Mouse (Mus musculus) bone marrow, adult 2 months (tissue): ENCODE results near the gene Stx4a. TPM values are rescaled to one million over a fixed set of nuclear protein-coding genes. Genes with fewer than 3 reads are reported as not detected.
"Not testable (repeated sequence)": the region's sequence is repeated elsewhere in the genome, so short reads cannot be mapped to it uniquely, and the experiment has no call there.

ENCODE experiments used
- H3K27ac ChIP-seq: fragments of 200-500 bp; 2 replicates; pipeline ENCODE4 v1.5.1; 2012; ENCODE audit warnings: low read depth, mild to moderate bottlenecking, control low read depth, inconsistent platforms, low read length; ENCODE audit not compliant: control insufficient read depth, poor library complexity, insufficient read depth
- H3K4me1 ChIP-seq: fragments of 200-500 bp; 2 replicates; pipeline ENCODE4 v1.6.1; 2011; ENCODE audit warnings: low read length; ENCODE audit not compliant: control insufficient read depth, insufficient read depth
- H3K4me3 ChIP-seq: fragments of 200-500 bp; replicated peaks from 2 replicates; pipeline ENCODE3; 2011; ENCODE audit warnings: mild to moderate bottlenecking, low read depth, low read length, control low read depth; ENCODE audit not compliant: control insufficient read depth
- CTCF ChIP-seq: fragments of 200-500 bp; IDR thresholded peaks from 2 replicates; pipeline ENCODE4 v1.5.1; 2011; ENCODE audit warnings: low read length, control low read depth; ENCODE audit not compliant: control insufficient read depth, insufficient read depth
- POLR2A ChIP-seq: fragments of 200-500 bp; IDR thresholded peaks from 2 replicates; pipeline ENCODE4 v1.6.1; 2011; ENCODE audit warnings: low read depth, mild to moderate bottlenecking, control low read depth, low read length, borderline replicate concordance; ENCODE audit not compliant: control insufficient read depth
- WGBS: fragments of 180-500 bp; shearing (Covaris S2); methylation state at CpG from one replicate; pipeline ENCODE4 v1.1.7; 2018; 5-methylcytosine and 5-hydroxymethylcytosine counted together
- polyA plus RNA-seq: library from polyadenylated mRNA; stranded (reverse); fragments of >200 nt; gene quantifications from 2 replicates; pipeline ENCODE4 v1.2.4, GENCODE M21; 2011; ENCODE audit warnings: low replicate concordance; ENCODE audit not compliant: missing spikeins, insufficient read depth, insufficient read length

Stx4a gene
- polyA plus RNA-seq, 1 experiment = 342 TPM

GRCm38 (mm10) chr7:127817053-127817452 lies 7.0 kb upstream of the Stx4a start:
- WGBS = 79% methylated on average over 7 of the region's 7 CpGs
- H3K4me3 ChIP-seq = no peak overlapping the region
- TF ChIP-seq POLR2A = no peak
- H3K4me1 ChIP-seq = no peaks in the 10 kb centered on the region
- no peak overlapping the region for H3K27ac ChIP-seq

GRCm38 (mm10) chr7:127817776-127818175 lies 6.3 kb upstream of the Stx4a start:
- 73% methylated on average over 5 of the region's 5 CpGs for whole genome bisulfite sequencing

GRCm38 (mm10) chr7:127820836-127821509 lies 3.1 kb upstream of the Stx4a start:
- Histone ChIP-seq H3K4me1 (no peaks in the 10 kb centered on the region), H3K4me3 (no peak overlapping the region), H3K27ac (no peak overlapping the region)
- WGBS = 19% methylated on average over 13 of the region's 13 CpGs
- TF ChIP-seq CTCF (no peak), POLR2A (no peak)

More at GRCm38 (mm10) chr7:127817776-127818175, 6.3 kb upstream of the Stx4a start:
- no peaks in the 10 kb centered on the region for H3K4me1 ChIP-seq
- TF ChIP-seq CTCF (no peak), POLR2A (no peak)
- H3K4me3 ChIP-seq = no peak overlapping the region
- no peak overlapping the region for H3K27ac ChIP-seq

DNA sequence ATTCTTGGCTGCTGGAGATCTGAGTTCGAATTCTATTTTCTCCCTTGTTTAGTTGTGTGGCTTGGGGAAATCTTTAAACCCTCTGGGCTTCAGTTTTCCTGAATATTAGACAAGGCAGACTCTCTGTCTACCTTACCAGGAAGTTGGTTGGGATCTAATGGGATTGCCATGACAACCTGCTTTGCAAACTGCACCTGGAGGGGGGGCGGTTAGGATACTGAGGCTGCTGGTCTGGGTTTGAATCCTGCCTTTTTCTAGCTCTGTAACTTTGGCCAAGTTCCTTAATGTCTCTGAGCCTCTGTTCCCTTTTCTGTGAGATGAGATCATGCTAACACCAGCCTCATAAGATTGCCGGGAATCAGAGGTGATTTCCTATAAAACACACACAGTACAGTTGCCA lies 1.6 kb upstream of the Stx4a start:
- WGBS = 63% methylated on average over 3 of the region's 3 CpGs
- Histone ChIP-seq H3K4me1 (no peaks in the 10 kb centered on the region), H3K4me3 (no peak overlapping the region), H3K27ac (no peak overlapping the region)
- TF ChIP-seq CTCF = no peak
- TF ChIP-seq POLR2A = no peak

DNA sequence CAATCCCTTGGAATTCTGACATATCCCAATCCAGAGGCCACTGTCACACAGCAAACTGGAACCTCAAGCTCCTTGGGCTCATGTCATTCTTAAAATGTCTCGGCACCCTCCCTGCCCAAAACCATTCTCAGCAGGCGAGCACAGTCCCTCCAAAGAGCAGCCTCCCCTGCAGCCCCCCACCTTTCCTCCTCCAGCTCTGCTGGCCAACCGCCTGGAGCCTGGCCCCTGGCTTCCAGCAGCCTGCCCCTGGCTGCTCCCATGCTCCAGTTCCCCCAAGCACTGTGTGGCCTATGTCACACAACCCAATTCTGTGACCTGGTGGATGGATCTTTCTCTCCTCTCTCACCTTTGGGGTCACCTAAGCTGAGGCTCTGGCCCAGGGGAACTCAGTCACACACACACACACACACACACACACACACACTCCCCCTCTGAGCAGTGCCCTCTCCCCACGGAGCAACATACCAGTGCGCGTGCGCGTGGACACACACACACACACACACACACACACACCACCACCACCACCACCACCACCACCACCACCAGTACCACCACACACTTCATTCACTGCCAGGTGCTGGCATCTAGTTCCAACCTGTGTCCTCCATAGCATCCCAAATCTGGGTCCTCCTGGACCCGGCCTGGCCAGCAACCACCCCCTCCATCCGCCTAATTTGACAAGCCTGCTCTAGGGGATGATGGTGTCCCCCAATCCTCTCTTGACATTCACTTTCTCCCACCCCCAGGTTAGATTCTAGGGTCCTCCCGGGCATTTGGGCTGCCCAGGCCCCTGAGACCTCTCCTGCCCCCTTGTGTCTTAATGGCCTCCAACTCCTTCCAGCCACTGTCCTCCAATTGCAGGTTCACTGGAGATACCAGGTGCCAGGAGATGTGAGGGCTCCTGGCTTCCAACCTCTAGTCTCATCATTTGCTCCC lies 590 bp upstream of the Stx4a start:
- 75% methylated on average over 11 of the region's 11 CpGs for WGBS
- no peak for TF ChIP-seq CTCF
- H3K27ac ChIP-seq = no peak overlapping the region

DNA sequence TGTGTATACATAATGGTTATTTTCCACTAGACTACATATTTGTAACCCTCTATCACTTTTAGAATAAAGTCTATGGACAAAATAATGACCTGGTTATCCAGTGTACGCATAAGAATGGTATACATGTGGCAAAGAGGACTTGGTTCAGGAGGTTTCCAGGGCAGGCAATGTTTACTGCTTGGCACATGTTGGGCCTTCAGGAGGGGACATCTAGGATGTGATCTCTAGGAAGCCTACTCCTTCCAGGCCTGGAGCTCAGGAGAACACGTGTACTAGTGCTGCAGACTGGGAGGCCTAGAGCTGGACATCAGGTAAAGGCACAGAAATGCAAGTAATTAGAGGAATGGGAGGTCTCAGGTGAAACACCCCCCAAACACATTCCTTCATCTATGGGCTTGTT lies 11.5 kb downstream of the Stx4a start:
- Histone ChIP-seq H3K27ac (no peak overlapping the region), H3K4me1 (no peaks in the 10 kb centered on the region), H3K4me3 (no peak overlapping the region)
- TF ChIP-seq CTCF = no peak
- no peak for TF ChIP-seq POLR2A
- 81% methylated on average over 2 of the region's 2 CpGs for WGBS

More for the DNA sequence above, 590 bp upstream of the Stx4a start:
- H3K4me3 ChIP-seq = no peak overlapping the region
- no peaks in the 10 kb centered on the region for H3K4me1 ChIP-seq

DNA sequence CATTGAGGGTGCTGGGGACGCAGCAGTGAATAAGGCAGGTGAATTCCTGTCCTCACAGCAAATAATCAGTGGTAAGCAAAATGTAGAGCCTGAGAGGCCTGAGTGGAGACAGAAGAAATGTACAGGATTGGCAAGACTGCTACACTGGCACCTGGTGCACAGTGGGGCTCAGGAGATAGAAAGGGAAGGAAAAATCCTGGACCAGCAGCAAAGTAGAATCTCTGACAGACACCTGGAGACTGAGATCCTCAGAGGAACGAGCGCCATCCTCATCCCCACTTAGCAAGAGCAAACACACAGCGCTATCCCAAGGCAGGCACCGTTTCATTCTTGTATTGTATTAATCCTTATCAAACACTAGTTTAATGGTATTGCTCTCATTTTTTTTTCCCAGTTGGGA lies 13.4 kb downstream of the Stx4a start:
- no peak for TF ChIP-seq POLR2A
- no peak for TF ChIP-seq CTCF
- WGBS = 89% methylated on average over 5 of the region's 5 CpGs
- Histone ChIP-seq H3K4me3 (no peak overlapping the region), H3K4me1 (peaks cover 3% of the 10 kb centered on the region; the same call in 1 of the 2 replicates), H3K27ac (no peak overlapping the region)

GRCm38 (mm10) chr7:127837878-127838277 lies 13.8 kb downstream of the Stx4a start:
- WGBS = 90% methylated on average over 4 of the region's 4 CpGs
- H3K4me1 ChIP-seq, H3K4me3 ChIP-seq, H3K27ac ChIP-seq: not testable (repeated sequence)

GRCm38 (mm10) chr7:127840031-127840430 lies 15.9 kb downstream of the Stx4a start:
- H3K27ac ChIP-seq, H3K4me3 ChIP-seq, H3K4me1 ChIP-seq: not testable (repeated sequence)
- WGBS = 87% methylated on average over 2 of the region's 2 CpGs
